Mouse (Mus musculus): ENCODE measurements around the gene Slc25a10. TPM values are rescaled to one million over a fixed set of nuclear protein-coding genes. Genes with fewer than 3 reads are reported as not detected.
"Not testable (repeated sequence)": the region's sequence is repeated elsewhere in the genome, so short reads cannot be mapped to it uniquely, and the experiment has no call there.

Slc25a10 gene
- polyA plus RNA-seq, 1 experiment from 2014 or later, result 31.1 TPM

DNA sequence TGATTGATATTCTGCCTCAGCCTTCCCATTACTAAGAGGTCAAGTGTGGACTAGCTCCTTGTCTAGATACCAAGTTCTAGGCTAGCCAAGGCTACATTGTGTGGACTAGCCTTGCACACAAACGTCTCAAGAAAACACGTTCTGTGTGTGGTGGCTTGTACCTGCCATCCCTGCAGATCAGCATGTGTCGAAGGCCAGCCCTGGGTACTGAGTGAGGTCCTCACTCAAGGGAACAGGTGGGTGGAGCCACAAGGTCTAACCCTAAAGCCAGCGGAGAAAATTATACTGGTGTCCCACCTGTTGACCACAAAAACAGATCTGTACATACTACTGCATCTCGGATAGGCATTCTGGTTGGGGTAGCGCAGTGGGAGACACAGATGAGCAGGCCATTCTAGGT is 8.3 kb downstream of the Slc25a10 start:
- 81% methylated on average over 6 of the region's 6 CpGs for WGBS

DNA sequence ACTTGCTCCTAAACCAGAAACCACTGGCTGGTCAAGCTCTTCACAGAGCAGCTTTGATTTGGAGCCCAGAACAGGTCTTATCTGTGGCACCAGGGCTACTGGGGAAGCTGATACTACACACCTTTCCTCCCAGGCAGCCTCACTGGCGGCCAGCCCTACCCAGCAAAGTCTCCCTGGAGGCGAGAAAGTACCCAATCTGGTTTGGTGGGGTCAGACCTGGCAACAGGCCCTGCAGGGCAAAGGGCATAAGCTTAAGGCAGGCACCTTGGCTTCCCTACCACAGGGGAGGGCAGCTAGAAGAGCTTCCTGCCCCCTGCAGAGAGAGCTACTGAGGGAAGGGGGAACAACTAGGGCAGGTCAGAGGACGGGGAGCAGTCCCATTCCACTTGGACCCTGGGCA is 8.7 kb downstream of the Slc25a10 start:
- Histone ChIP-seq H3K36me3 (ENCODE audit: poor library complexity, severe bottlenecking) (peaks cover 42% of the 10 kb centered on the region), H3K4me1 (no peaks in the 10 kb centered on the region), H3K4me3 (no peak overlapping the region), H3K27ac (no peak overlapping the region), H3K4me2 (no peak overlapping the region), H3K9me3 (replicated peaks) (no peaks in the 10 kb centered on the region), H3K27me3 (no peaks in the 10 kb centered on the region), H3K9ac (no peak overlapping the region)
- WGBS, result 23% methylated on average over 3 of the region's 3 CpGs
- no peak for ATAC-seq

More for the DNA sequence above, 8.3 kb downstream of the Slc25a10 start:
- Histone ChIP-seq H3K9me3 (replicated peaks) (no peaks in the 10 kb centered on the region), H3K4me1 (no peaks in the 10 kb centered on the region), H3K27me3 (no peaks in the 10 kb centered on the region), H3K36me3 (ENCODE audit: poor library complexity, severe bottlenecking) (peaks cover 46% of the 10 kb centered on the region), H3K9ac (no peak overlapping the region), H3K27ac (no peak overlapping the region), H3K4me3 (no peak overlapping the region), H3K4me2 (no peak overlapping the region)
- ATAC-seq, result no peak

DNA sequence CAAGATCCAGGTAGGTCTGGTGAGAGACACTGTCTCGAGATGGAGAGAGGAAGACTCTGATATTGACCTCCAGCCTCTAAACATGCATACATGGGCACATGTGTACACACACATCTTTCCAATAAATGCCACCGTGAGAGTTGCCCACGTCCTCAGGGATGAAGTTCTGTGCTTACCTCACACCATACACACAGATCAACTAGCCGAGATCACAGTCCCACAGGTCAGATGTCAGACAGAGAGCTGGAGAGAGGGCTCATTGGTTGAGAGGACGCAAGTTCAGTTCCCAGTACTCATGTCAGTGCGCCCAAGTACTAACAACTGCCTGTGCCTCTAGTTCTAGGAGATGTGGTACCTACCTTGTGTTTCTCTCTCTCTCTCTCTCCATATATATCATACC is 9.4 kb downstream of the Slc25a10 start:
- no peaks in the 10 kb centered on the region for H3K4me1 ChIP-seq
- no peak overlapping the region for H3K4me3 ChIP-seq
- ATAC-seq, result no peak
- H3K36me3 ChIP-seq (ENCODE audit: poor library complexity, severe bottlenecking), result peaks cover 35% of the 10 kb centered on the region
- 69% methylated on average over 6 of the region's 6 CpGs for WGBS
- no peak overlapping the region for H3K27ac ChIP-seq
- H3K9me3 ChIP-seq (replicated peaks), result no peaks in the 10 kb centered on the region
- H3K4me2 ChIP-seq, result no peak overlapping the region
- no peak overlapping the region for H3K9ac ChIP-seq
- H3K27me3 ChIP-seq, result no peaks in the 10 kb centered on the region

DNA sequence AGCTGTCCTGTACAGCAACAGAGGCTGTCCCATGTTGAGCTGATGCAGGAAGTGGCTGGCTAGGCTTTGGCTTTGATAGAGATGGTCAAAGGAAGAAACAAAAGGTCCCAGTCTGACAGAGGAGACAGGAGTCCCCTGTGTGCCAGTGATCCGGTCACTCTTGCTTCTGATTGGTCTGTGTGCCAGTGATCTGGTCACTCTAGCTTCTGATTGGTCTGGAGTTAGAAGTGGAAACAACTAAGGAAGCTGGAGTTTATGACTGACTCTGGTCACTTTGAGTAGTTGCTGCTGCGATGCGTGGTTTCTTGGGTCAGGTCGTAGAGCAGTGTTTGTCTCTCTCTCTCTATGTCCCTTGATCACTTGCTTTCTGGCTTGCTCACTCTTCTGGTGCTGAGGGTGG is 10.1 kb downstream of the Slc25a10 start:
- Histone ChIP-seq H3K4me3 (no peak overlapping the region), H3K9me3 (replicated peaks) (no peaks in the 10 kb centered on the region), H3K27me3 (no peaks in the 10 kb centered on the region), H3K27ac (no peak overlapping the region), H3K36me3 (ENCODE audit: poor library complexity, severe bottlenecking) (peaks cover 28% of the 10 kb centered on the region), H3K9ac (no peak overlapping the region), H3K4me2 (no peak overlapping the region), H3K4me1 (no peaks in the 10 kb centered on the region)
- no peak for ATAC-seq
- 90% methylated on average over 4 of the region's 4 CpGs for WGBS

DNA sequence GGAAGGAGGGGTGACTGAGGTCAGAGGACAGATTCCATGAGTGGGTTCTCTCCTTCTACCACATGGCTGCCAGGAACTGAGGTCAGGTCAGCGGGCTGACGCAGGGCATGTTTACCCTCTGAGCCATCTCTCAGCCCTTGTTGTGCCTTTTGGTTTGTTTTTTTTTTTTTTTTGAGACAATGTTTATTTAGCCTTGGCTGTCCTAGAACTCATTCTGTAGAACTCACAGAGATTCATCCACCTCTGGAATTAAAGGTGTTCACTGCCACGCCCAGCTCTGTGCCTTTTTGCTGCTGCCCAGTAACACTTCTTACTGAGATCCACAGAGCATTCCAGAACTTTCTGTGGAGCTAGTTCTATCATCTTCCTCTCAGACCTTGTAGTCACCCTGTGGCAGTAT is 14.0 kb downstream of the Slc25a10 start:
- Histone ChIP-seq H3K36me3 (ENCODE audit: poor library complexity, severe bottlenecking) (no peaks in the 10 kb centered on the region), H3K4me3 (no peak overlapping the region), H3K4me1 (peaks cover 5% of the 10 kb centered on the region), H3K27me3 (no peaks in the 10 kb centered on the region), H3K4me2 (no peak overlapping the region), H3K9me3 (replicated peaks) (no peaks in the 10 kb centered on the region), H3K9ac (no peak overlapping the region), H3K27ac (no peak overlapping the region)
- 93% methylated on average over 3 of the region's 3 CpGs for WGBS
- ATAC-seq, result no peak

DNA sequence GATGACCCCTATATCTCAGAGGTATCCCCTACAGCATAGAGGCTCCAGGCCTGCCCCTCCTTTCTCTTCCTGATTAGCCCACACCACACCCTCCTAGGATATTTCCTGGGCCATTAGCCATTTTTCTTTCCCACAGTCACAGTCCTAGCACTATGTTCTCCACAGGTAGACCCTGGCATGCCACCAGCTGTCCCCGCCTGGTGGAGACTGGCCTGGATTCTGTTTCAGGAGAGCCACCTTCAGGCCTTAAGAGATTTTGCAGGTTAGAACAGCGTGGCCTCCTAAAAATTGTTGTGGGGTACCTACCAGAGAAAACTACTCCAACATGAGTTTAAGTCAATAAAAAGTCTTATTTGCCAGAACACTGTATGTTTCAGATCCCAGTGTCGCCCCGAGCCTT is 15.3 kb downstream of the Slc25a10 start:
- no peak overlapping the region for H3K4me2 ChIP-seq
- no peaks in the 10 kb centered on the region for H3K27me3 ChIP-seq
- WGBS, result 58% methylated on average over 4 of the region's 4 CpGs
- peaks cover 7% of the 10 kb centered on the region for H3K4me1 ChIP-seq
- H3K4me3 ChIP-seq, result no peak overlapping the region
- no peak overlapping the region for H3K9ac ChIP-seq
- no peak for ATAC-seq
- H3K36me3 ChIP-seq (ENCODE audit: poor library complexity, severe bottlenecking), result no peaks in the 10 kb centered on the region
- H3K9me3 ChIP-seq (replicated peaks), result no peaks in the 10 kb centered on the region
- H3K27ac ChIP-seq, result no peak overlapping the region

DNA sequence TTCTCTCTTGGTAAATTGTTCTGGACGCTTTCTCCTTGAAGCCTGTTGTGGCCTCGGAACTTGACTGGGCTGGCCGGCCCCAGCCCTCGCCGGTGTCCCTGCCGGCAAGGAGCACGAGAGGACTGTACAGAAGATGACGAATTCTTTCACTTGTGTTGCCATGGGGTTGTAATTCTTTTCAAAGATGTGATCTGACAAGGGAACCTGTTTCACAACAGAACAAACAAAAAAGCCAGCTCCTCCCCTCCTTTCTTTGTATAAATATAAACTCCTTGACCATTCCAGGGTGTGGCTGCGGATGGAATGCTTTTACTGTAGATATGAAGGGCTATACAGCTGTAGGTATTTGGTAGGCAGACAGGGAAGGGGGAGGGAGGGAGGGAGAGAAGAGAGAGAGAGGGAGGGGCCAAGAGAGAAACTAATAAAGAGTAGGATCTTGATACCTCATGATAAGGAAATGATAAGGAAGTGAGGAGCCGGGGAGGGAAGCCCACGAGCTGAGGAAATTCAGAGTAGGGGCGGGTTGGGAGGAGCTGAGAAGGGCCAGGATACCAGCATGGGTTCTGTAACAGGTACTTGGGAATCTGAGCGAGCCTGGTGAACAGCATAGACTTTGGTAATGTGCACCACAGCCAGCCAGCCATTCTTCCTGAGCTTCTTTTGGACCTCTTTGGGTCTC is 16.1 kb downstream of the Slc25a10 start:
- ATAC-seq, result no peak
- 84% methylated on average over 13 of the region's 13 CpGs for WGBS

DNA sequence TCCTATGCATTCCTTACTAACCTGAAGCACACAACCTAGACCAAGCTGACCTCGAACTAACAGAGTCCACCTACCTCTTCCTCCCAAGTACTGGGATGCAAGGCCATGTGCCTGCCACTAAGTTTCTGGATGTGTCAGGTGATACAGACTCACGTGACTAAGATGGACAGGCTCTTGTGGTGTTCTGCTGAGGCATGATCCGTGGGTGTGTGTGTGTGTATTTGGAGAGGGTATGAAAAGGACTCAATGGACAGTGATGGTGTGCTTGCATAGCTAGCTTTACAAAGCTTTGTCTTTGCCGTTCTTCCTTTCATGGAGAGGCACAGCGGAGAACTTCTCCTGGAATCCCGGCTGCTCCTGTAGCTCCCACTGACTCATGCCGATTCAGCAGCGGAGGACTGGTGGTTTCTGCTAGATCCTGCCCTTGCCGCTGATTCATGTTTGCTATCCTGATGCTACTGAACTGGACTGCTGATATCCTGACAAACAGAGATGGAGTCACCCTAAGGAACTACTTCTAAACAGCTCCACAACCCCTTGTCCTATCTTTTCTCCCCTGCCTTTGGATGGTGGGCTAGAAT is 16.7 kb downstream of the Slc25a10 start:
- no peak overlapping the region for H3K4me2 ChIP-seq
- no peaks in the 10 kb centered on the region for H3K9me3 ChIP-seq (replicated peaks)
- no peak overlapping the region for H3K9ac ChIP-seq
- H3K27me3 ChIP-seq, result no peaks in the 10 kb centered on the region
- H3K36me3 ChIP-seq (ENCODE audit: poor library complexity, severe bottlenecking), result no peaks in the 10 kb centered on the region
- no peak overlapping the region for H3K27ac ChIP-seq
- H3K4me1 ChIP-seq, result peaks cover 7% of the 10 kb centered on the region
- no peak for ATAC-seq
- 86% methylated on average over 9 of the region's 9 CpGs for WGBS
- H3K4me3 ChIP-seq, result no peak overlapping the region

More for the DNA sequence above, 16.1 kb downstream of the Slc25a10 start:
- peaks cover 7% of the 10 kb centered on the region for H3K4me1 ChIP-seq
- H3K36me3 ChIP-seq (ENCODE audit: poor library complexity, severe bottlenecking), result no peaks in the 10 kb centered on the region
- H3K9ac ChIP-seq, result no peak overlapping the region
- H3K9me3 ChIP-seq (replicated peaks), result no peaks in the 10 kb centered on the region
- no peak overlapping the region for H3K4me3 ChIP-seq
- no peaks in the 10 kb centered on the region for H3K27me3 ChIP-seq
- H3K4me2 ChIP-seq, result no peak overlapping the region
- H3K27ac ChIP-seq, result no peak overlapping the region

DNA sequence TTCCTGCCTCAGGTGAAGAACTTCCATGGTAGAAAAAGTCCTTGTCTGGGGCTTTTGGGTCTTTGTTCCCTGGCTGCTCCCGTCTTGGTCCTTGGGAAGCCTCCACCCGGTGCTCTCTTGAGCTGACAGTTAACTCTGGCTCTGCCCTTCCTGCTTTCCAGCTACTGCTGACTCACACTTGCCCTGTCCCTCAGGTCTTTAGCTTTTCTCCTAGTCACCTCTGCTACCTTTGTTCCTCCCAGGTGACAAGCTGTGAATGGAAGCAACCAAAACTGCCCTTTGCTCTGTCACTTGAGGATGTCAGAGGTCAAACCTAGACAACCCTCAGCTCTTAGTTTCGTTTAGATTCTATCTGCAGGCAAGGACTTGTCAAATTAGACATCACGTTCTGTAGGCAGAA is 18.3 kb downstream of the Slc25a10 start:
- Histone ChIP-seq H3K9ac (no peak overlapping the region), H3K27ac (no peak overlapping the region)
- ATAC-seq, result no peak

DNA sequence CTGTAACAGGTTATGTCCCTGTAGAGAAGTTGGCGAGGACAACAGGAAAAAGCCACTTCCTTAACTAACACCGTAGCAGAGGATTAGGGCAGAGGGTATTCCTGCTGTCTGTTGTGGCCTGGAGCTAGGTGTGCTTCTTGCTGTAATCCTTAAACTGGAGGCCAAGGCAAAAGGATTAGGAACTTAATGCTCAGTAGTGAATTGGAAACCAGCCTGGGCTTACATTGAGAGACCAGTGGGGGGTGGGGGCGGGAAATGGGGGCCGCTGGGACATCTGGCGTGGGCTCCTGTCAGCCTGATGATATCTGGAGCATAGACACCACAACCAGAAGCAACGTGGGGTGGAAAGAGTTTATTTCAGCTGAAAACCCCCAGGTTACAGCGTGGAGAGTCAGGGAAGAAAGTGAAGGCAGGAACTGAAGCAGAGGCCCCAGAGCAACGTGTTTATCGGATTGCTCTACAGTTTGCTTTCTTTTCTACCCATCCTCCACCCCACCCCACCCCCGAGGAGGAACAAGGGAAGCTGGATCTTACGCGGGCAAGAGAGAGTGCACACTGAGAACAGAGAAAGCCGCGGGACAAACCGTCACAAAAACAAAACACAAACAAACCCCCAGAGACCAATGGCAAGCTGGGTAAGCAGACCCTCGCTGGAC is 18.9 kb downstream of the Slc25a10 start:
- Histone ChIP-seq H3K27me3 (no peaks in the 10 kb centered on the region), H3K4me2 (peak overlapping the region; percentile 41), H3K9ac (peak overlapping the region; percentile 58), H3K27ac (no peak overlapping the region), H3K9me3 (replicated peaks) (no peaks in the 10 kb centered on the region), H3K4me1 (peaks cover 7% of the 10 kb centered on the region), H3K36me3 (ENCODE audit: poor library complexity, severe bottlenecking) (no peaks in the 10 kb centered on the region), H3K4me3 (no peak overlapping the region)
- ATAC-seq, result no peak
- whole genome bisulfite sequencing, result 4% methylated on average over 16 of the region's 16 CpGs

More for the DNA sequence above, 18.3 kb downstream of the Slc25a10 start:
- WGBS, result 31% methylated on average over 4 of the region's 4 CpGs
- no peaks in the 10 kb centered on the region for H3K9me3 ChIP-seq (replicated peaks)
- no peak overlapping the region for H3K4me3 ChIP-seq
- no peaks in the 10 kb centered on the region for H3K36me3 ChIP-seq (ENCODE audit: poor library complexity, severe bottlenecking)
- H3K4me1 ChIP-seq, result peaks cover 7% of the 10 kb centered on the region
- 0 out of 2 replicates have a peak overlapping the region, but pooled peaks have one; percentile 41 for H3K4me2 ChIP-seq
- H3K27me3 ChIP-seq, result no peaks in the 10 kb centered on the region

DNA sequence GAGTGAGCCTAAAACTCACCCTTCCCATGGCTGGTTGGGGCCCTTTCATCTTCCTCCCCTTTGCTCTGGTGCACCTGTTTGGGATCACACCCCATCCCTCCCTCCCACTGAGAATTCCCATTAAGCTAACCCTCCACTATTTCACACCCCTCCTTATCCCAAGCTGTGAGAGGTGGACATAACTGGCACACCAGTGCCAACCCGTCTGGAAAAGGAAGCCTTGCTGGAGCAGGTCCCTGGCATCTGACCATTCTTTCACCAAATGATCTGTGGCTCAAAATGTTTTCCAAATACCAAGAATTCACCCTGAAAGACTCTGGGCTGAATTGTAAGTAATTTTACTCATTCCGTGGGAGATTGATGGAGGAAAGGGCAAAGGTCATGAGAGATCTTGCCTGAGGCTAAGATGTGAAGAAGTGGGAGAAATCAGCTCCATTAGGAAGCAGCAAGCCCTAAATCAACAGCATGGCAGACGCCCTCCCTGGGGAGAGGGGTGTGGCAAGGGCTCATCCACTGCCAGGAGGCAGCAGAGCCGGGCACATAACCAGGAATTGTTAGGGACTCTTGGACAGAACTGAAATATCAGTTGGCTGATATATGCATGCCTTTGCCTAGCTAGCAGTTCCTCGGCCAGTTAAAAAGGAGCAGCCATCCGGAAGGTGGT is 21.3 kb downstream of the Slc25a10 start:
- H3K27me3 ChIP-seq, result no peaks in the 10 kb centered on the region
- no peaks in the 10 kb centered on the region for H3K36me3 ChIP-seq (ENCODE audit: poor library complexity, severe bottlenecking)
- no peak overlapping the region for H3K9ac ChIP-seq
- no peak overlapping the region for H3K27ac ChIP-seq
- H3K4me1 ChIP-seq, result peaks cover 7% of the 10 kb centered on the region
- WGBS, result 54% methylated on average over 6 of the region's 6 CpGs
- no peak for ATAC-seq
- no peaks in the 10 kb centered on the region for H3K9me3 ChIP-seq (replicated peaks)
- H3K4me3 ChIP-seq, result no peak overlapping the region
- H3K4me2 ChIP-seq, result no peak overlapping the region

DNA sequence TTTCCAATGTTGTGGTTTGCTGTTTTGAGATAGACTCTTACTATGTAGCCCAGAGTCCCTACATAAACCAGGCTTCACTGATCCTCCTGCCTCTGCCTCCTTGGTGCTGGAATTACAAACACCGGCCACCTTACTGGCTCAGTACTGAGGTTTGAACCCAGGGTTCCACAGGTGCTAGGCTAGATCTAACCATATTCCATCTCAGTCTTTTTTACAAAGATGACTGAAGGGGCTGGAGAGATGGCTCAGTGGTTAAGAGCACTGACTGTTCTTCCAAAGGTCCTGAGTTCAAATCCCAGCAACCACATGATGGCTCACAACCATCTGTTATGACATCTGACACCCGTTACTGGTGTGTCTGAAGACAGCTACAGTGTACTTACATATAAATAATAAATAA is 22.6 kb downstream of the Slc25a10 start:
- H3K36me3 ChIP-seq (ENCODE audit: poor library complexity, severe bottlenecking); H3K9me3 ChIP-seq (replicated peaks); H3K9ac ChIP-seq; H3K27ac ChIP-seq; H3K4me1 ChIP-seq; H3K27me3 ChIP-seq; H3K4me2 ChIP-seq; ATAC-seq; H3K4me3 ChIP-seq: not testable (repeated sequence)
- 84% methylated on average over 2 of the region's 2 CpGs for WGBS
